Mouse (Mus musculus) brain, embryonic 14.5 days (tissue): ENCODE results near the gene Rpl6.

Source experiments
- CTCF ChIP-seq: fragments of 200-500 bp; IDR thresholded peaks from 2 replicates; pipeline ENCODE4 v1.5.1; 2012; ENCODE audit warnings: inconsistent platforms, mild to moderate bottlenecking, moderate library complexity, borderline replicate concordance; ENCODE audit not compliant: insufficient read depth, insufficient read length; ENCODE audit errors: extremely low read depth
- POLR2A ChIP-seq: fragments of 200-500 bp; IDR thresholded peaks from 2 replicates; pipeline ENCODE4 v1.6.1; 2012; ENCODE audit warnings: mild to moderate bottlenecking, inconsistent platforms, borderline replicate concordance; ENCODE audit not compliant: poor library complexity, insufficient read depth, insufficient read length, severe bottlenecking; ENCODE audit errors: extremely low read depth

DNA sequence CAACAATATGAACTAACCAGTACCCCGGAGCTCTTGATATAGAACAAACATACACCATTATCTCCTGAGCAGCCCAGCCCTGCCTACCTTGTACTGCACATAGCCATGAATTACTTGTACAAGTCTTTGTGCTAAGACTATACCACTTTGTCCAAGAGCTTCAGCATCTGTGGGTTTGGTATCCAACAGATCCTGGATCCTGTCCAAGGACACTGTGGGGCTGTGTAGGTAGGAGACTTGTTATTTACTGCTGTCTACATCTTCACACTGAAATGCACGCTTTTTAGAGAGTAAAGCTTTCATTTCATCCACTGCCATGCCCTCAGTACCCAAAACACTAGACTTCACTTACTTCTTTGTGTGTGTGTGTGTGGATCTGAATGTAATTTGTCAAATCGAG, 20.6 kb downstream of the Rpl6 start:
- TF ChIP-seq CTCF (no peak), POLR2A (no peak)
